ENCODE assay signal across 17 mouse cellular contexts in the genomic region with DNA sequence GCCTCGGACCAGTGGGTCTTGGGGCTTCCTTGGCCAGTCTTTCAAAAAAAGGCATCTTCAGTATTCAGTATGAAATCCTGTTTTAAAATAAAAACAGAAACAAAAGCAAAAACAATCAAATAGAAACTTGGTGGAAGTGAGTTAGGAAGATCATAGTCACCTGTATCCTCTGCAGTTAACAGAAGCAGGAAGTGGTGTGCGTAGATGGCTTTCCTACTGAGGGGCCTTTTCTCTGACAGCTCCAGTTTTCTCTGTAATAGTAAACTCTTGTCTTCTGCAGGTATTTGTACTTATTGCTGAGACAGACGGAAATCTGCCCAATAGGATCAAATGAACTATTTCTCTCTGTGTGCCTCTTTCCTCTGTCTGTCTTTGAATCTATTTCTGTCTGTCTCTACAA.
"Had no signal": no experiment of that assay in that cellular context is flagged by ENCODE, and none has a peak within 500 bp of the region (broad histone marks: within the 10 kb centered on the region; RNA-seq: fewer than 3 reads in every experiment).

No protein-coding gene starts in this region.

- DNase-seq: kidney, adult 11 months; kidney, adult 9 months; kidney, postnatal 14 days; kidney, postnatal 4 days; left cerebral cortex, postnatal 4 days; liver, postnatal 0 days; lung, embryonic 14.5 days; thymus, postnatal 14 days; thymus, postnatal 4 days had no signal

- H3K27me3 ChIP-seq: limb, embryonic 12.5 days; limb, embryonic 15.5 days; midbrain, embryonic 12.5 days; midbrain, embryonic 15.5 days; neural tube, embryonic 13.5 days had no signal

- H3K27ac ChIP-seq: limb, embryonic 12.5 days; limb, embryonic 15.5 days; liver, embryonic 14.5 days; macrophage; midbrain, embryonic 12.5 days; midbrain, embryonic 15.5 days; neural tube, embryonic 13.5 days had no signal

- H3K36me3 ChIP-seq: limb, embryonic 12.5 days; limb, embryonic 15.5 days; midbrain, embryonic 12.5 days; midbrain, embryonic 15.5 days; neural tube, embryonic 13.5 days had no signal

- ATAC-seq: lung, postnatal 0 days; midbrain, embryonic 15.5 days had no signal

- H3K4me1 ChIP-seq: limb, embryonic 12.5 days; limb, embryonic 15.5 days; midbrain, embryonic 12.5 days; midbrain, embryonic 15.5 days; neural tube, embryonic 13.5 days had no signal

- H3K4me3 ChIP-seq: limb, embryonic 12.5 days; limb, embryonic 15.5 days; midbrain, embryonic 12.5 days; midbrain, embryonic 15.5 days; neural tube, embryonic 13.5 days had no signal
